Mouse (Mus musculus): ENCODE results near the gene Clec2d.
"Not testable (repeated sequence)": the region's sequence is repeated elsewhere in the genome, so short reads cannot be mapped to it uniquely, and the experiment has no call there.

Gene Clec2d

DNA sequence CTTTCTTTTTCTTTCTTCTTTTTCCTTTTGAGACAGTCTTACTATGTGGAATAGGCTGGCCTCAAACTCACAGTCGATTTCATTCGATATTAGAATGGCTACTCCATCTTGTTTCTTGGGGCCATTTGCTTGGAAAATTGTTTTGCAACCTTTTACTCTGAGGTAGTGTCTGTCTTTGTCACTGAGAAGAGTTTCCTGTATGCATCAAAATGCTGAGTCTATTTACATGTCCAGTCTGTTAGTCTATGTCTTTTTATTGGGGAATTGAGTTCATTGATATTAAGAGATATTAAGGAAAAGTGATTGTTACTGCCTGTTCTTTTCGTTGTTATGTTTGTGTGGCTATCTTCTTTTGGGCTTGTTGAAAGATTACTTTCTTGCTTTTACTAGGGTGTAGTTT is 7.4 kb downstream of the Clec2d start:
- not testable (repeated sequence) for DNase-seq (ENCODE audit: low spot score)

DNA sequence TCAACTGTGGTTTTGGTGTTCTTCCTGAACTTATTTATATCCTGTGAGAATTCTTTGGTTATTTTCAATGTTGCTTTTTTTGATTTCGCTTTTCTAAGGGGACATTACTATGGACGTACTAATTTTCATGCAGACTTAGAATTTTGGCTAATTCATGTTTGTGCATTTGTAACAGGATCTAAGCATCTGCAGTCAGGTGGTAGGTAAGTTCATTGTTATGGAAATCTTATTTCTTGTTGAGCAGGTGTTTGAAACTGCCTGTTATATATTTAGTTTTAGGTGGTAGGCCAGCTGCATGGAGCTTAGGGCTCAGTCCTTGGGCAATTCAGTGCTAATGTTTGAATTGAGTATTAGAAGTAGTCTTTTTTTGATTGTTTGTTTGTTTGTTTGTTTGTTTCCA is 13.0 kb downstream of the Clec2d start:
- DNase-seq (ENCODE audit: low spot score), result no peak

DNA sequence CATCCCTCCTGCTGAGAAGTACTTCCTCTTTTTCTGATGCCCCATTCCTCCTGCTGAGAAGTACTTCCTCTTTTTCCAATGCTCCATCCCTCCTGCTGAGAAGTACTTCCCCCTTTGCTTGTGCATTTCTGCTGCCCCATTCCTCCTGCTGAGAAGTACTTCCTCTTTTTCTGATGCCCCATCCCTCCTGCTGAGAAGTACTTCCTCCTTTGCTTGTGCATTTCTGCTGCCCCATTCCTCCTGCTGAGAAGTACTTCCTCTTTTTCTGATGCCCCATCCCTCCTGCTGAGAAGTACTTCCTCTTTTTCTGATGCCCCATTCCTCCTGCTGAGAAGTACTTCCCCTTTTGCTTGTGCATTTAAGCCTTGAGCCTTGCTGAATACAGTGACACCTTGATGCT is 19.7 kb downstream of the Clec2d start:
- not testable (repeated sequence) for DNase-seq (ENCODE audit: low spot score)

- DNase-seq (ENCODE audit: low spot score), result no peak
Observed at GRCm38 (mm10) chr6:129202306-129202705, 21.9 kb downstream of the Clec2d start.

DNA sequence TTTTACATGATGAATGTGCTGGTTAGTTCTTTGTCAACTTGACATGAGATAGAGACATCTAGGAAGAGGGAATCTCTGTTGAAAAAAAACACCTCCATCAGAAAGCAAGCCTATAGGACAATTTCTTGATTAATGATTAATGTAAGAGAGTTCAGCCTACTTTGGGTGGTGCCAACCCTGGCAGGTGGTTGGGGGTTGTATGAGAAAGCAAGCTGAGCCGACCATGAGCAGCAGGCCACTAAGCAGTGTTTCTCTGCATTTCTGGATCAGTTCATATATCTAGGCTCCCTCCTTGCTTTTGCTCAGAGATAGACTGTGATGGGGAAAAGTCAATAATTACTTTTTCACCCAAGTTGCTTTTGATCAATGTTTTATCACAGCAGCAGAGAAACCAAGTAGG is 23.9 kb downstream of the Clec2d start:
- no peak for DNase-seq (ENCODE audit: low spot score)

DNA sequence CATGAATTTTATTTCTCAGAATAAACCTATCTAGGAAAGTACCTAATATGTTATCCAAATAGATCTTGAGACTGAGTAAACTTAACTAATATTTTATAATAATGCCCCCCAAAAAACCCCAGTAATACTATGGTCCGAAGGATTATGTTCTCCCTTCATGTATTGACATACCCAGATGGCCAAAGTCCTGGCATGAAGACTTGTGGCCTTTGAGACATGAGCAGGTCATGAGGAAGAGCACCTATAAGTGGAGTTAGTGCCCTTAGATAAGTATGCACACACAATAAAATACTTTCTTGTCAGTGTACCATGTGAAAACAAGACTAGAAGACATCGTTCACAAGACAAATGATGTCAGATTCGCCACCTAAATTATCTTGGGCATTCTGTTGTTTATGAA is 24.4 kb downstream of the Clec2d start:
- DNase-seq (ENCODE audit: low spot score), result no peak

DNA sequence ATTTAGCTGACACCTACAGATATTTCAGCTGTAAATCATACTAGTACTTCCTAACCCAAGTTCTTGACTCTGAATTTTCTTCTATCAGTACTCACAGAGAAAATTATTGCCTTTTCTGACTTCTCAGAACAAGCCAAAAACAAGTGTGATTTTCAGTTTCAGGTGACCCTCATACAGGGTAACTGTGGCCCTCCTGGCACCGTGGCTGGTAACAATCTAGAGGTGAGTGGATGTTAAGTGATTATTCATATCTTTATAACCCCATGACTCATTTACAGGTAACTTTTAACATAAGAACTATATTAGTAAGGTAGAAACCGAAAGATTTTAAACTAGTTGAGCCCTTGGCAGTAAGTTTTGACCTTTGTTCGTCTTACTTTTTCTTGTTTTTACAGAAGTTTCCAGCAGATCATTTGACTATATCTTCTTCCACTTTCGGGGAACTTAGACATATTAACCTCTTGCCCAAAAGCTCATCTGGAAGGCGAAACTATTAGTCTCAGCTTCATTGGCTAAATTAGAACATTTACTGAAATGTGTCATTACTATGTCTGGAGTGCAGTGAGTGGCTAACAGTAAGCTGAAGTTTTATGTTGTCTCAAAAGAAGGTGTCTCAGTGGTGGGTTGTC is 28.6 kb downstream of the Clec2d start:
- DNase-seq (ENCODE audit: low spot score), result no peak

- no peak for DNase-seq (ENCODE audit: low spot score)
Observed at GRCm38 (mm10) chr6:129209785-129210446, 29.5 kb downstream of the Clec2d start.

DNA sequence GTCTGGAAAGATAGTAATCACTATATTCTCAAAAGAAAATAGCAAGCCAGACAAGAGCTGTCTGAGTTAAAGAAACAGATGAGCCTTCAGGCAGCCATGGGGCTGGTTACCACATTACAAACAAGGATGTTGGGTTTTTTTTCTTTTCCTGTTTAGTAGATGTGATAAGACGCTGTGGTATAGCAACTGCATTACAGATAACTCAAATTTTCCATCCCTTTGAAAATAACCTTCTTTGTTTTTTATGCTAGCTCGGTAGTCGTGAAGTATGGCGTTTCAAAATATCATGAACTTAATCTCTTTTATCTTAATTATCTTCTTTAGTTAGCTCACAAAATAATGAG is 30.0 kb downstream of the Clec2d start:
- DNase-seq (ENCODE audit: low spot score), result no peak

GRCm38 (mm10) chr6:129212421-129213195 is 32.2 kb downstream of the Clec2d start:
- no peak for DNase-seq (ENCODE audit: low spot score)

GRCm38 (mm10) chr6:129213497-129213896 is 33.1 kb downstream of the Clec2d start:
- DNase-seq (ENCODE audit: low spot score), result no peak

- no peak for DNase-seq (ENCODE audit: low spot score)
Observed at GRCm38 (mm10) chr6:129214263-129214662, 33.8 kb downstream of the Clec2d start.

DNA sequence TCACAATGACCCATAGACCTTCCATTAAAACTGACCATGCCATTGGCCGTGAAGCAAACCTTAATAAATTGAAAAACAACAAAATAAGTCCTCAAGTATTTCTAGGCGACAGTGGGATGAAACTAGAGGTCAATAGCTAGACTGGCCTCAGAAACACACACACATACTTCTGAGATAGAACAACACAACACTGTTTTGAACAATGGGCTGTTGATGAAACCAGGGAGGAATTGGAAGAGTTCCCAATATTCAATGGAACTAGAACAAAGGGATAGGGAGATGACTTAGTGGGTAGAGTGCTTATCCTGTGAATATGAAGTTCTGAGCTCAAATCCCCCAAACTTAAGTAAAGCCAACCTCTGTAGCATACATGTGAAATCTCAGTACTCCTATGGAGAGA is 34.6 kb downstream of the Clec2d start:
- no peak for DNase-seq (ENCODE audit: low spot score)

DNA sequence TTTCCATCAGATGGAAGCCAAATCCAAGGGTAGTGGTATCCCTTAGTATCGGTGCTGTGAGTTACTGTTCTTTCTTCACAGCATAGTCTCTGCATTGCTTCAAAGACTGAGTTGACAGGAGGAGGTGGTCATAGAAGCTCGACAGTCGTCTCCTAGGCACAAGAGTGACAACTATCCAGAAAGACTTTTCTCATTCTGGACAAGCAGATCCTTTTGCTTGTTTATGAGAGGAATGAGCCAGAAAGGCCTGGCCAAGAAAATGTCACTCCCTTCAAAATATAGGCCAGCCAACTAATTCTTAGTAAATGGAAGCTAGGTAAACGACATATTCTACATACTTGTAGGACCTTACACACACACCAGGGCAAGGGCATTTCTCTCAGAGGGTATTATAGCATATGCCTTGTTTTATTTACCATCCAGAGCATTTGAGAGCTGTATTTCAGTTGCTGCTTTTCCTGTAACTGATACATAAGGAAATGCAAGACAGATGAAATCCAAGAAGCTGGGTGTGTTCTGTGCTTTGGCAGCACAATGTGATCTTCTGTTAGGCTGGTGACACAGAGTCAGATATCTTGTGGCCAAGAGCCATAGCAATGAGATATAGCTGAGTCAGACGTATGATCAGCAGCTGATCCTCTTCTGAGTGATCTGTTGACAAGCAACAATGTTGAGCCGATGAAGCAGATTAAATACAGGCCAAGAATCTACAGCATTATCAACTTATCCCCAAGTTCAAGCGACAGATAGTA is 35.6 kb downstream of the Clec2d start:
- DNase-seq (ENCODE audit: low spot score), result no peak

DNA sequence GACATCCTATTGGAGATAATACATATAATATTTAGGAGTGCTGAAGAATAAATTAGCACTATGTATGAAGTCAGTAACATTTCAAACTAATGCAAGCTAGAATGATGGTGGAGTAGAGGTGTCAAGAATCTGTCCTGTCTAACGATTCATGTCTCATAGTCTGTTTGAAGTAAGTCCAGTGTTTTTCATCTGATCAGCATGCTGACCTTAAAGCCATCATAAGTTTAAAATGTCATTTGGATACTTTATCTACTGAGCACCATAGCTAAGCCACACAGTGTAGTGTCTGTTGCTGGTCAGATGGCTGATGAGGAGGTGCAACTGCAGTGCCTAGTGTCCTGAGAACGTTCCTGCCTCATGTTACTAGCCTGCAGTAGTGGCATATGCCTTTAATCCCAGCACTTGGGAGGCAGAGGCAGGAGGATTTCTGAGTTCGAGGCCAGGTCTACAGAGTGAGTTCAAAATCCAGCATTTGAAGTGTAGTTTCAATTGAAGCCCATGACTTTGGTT is 36.4 kb downstream of the Clec2d start:
- DNase-seq (ENCODE audit: low spot score), result no peak

DNA sequence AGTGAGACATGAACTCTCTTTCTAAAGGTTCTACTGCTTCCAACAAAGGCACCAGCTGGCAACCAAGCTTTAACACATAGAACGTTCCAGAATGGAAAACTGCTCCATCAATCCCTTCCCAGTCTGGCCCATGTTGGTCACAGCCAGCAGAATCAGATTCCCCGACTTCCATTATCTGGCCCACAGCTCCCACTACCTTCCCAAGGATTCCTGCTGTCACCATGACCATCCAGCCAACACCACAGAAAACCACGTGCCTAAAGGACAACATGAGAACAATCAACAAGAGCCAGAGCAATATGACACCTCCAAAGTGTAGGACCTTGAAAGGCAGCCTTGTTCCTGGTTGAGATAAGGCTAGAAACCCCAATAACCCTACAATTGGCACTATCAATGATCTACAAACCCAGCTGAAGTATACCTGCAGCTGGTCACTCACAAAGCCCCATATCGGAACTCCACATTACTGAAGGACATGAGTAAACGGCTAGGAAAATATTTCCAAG is 37.8 kb downstream of the Clec2d start:
- DNase-seq (ENCODE audit: low spot score), result no peak

- no peak for DNase-seq (ENCODE audit: low spot score)
Observed at GRCm38 (mm10) chr6:129219897-129220517, 39.6 kb downstream of the Clec2d start.

DNA sequence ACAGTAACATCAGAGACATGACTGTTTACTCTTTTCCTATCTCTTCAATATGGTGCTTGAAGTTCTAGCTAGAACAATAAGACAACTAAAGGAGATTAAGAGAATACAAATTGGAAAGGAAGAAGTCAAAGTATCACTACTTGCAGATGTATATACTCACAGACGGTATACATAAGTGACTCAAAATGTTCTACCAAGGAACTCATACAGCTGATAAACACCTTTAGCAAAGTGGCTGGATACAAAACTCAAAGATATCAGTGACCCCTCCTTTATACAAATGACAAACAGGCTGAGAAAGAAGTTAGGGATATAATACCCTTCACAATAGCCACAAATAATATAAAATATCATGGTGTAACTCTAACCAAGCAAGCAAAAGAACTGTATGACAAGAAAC is 40.6 kb downstream of the Clec2d start:
- DNase-seq (ENCODE audit: low spot score), result no peak

- DNase-seq (ENCODE audit: low spot score), result no peak
Observed at GRCm38 (mm10) chr6:129222188-129222800, 41.9 kb downstream of the Clec2d start.

DNA sequence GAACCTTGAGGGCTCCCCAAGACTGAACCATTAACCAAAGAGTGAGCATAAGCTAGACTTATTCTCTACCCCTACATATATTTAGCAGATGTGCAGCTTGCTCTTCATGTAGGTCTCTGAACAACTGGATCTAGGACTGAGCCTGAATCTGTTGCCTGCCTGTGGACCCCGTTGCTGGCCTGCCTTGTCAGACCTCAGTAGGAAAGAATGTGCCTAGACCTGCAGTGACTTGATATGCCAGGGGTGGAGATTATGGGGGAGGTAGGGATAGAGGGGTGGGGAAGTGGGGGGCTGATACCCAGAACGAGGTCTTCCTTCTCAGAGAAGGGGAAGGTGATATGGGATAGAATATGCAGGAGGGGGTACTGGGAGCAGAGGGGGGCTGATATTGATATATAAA is 43.2 kb downstream of the Clec2d start:
- DNase-seq (ENCODE audit: low spot score), result no peak

DNA sequence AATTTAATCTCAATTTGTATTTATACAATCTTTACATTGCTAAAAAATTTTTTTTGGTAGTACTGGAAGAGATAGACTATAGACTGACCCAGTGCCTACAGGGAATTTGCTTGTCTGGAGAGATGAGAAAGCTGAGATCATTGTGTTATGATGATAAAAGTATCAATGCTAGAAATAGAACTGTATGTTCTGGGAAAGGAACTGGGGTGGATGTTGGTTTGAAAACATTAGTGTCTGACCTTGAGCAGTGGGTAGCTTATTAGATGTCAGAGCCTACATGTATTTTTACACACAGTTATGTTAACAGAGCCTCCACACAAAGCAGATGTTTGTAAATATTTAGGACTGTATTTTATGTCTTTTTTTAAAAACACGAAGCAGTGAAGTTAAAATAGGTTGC is 43.7 kb downstream of the Clec2d start:
- no peak for DNase-seq (ENCODE audit: low spot score)
